Mouse (Mus musculus): Measurements from ENCODE around the gene Nedd9. TPM values are rescaled to one million over a fixed set of nuclear protein-coding genes. Genes with fewer than 3 reads are reported as not detected.

Gene Nedd9
- total and polyA plus RNA-seq, 3 experiments = 41.3 to 48.7 (median 42.5) TPM

DNA sequence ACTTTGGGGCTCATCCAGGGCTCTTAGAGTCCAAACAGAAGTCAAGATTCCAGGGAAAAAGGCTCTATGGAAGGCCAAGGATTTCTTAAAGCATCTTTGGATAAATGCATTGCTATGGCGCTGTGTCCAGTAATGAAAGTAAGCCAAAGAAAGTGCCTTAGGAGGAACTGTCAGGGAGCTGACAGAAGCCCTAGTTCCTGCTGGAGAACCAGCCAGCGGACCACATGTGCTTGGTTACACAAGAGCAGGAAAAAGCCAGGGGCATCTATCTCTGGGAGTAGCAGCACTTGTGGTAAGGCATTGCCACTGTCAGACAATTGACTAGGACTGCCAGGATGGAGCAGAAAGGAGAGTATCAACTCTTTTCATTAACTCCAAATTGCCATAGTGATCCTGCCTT, 49.8 kb downstream of the Nedd9 start:
- TF ChIP-seq KAT2A (IDR thresholded peaks at IDR 0.05; ENCODE audit: insufficient replicate concordance, low read length) (no peak), MAZ (IDR thresholded peaks at IDR 0.05; ENCODE audit: low read depth, low read length) (no peak)
- in situ Hi-C loops (cut with MboI; ENCODE audit: low pct_ligation_motif_present, low pct_unique_long_range_greater_than_20kb, low sequenced_read_pairs) (no loop called here), dilution Hi-C loops (cut with MboI; ENCODE audit: extremely low pct_ligation_motif_present, extremely low pct_unique_long_range_greater_than_20kb, low sequenced_read_pairs) (no loop called here)
- H3K27ac ChIP-seq (ENCODE audit: insufficient read depth, low read depth) = no peak overlapping the region
- peaks cover 30 to 81% of the 10 kb centered on the region in 2 experiments for H3K36me3 ChIP-seq (replicated peaks in 1 of 2; ENCODE audit: control insufficient read depth in 1 of 2, insufficient read depth in 1 of 2, low read length in 1 of 2)
- DNase-seq (ENCODE audit: extremely low read depth) = no peak
- peaks cover 6% of the 10 kb centered on the region for H3K9me3 ChIP-seq (replicated peaks; ENCODE audit: low read length)
- H3K27me3 ChIP-seq (replicated peaks) = no peaks in the 10 kb centered on the region
- no peak overlapping the region for H3K4me3 ChIP-seq (replicated peaks in 1 of 3; ENCODE audit: low read depth in 2 of 3, low read length in 2 of 3, poor library complexity in 1 of 3)
- no peaks in the 10 kb centered on the region; the same call in 1 of the 2 replicates for H3K79me2 ChIP-seq (replicated peaks; ENCODE audit: control insufficient read depth, extremely low read depth, insufficient read depth, poor library complexity, severe bottlenecking)
- H3K9ac ChIP-seq (ENCODE audit: insufficient read depth, low read depth) = no peak overlapping the region
- H3K4me2 ChIP-seq (ENCODE audit: insufficient read depth, low read depth, poor library complexity, severe bottlenecking) = no peak overlapping the region
- H3K4me1 ChIP-seq (ENCODE audit: control insufficient read depth in 1 of 2, insufficient read depth in 2 of 2) = peaks cover 2 to 45% of the 10 kb centered on the region in 2 experiments; a peak in 2 of 4 replicates

DNA sequence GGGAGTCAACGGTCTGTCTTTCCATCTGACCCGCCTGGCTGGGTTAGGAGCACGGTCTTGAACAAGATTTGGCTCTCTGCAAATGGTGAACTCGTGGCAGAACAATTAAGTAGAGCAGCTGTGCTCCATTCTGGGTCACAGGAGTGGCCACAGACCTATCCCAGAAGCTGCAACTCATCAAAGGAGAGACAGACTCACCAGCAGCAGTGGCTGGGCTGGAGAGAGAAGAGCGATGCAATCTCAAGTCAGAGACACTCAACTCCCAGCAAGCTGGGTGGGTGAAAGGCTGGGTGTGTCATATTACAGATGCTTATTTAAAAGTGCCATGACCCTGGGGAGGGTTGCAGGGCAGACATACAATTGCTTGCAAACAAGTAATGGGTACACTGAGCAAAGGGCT, 50.4 kb downstream of the Nedd9 start:
- Histone ChIP-seq H3K4me2 (ENCODE audit: insufficient read depth, low read depth, poor library complexity, severe bottlenecking) (no peak overlapping the region), H3K9ac (ENCODE audit: insufficient read depth, low read depth) (peak overlapping the region; percentile 18; the same call in 1 of the 2 replicates), H3K27ac (ENCODE audit: insufficient read depth, low read depth) (no peak overlapping the region), H3K9me3 (replicated peaks; ENCODE audit: low read length) (peaks cover 6% of the 10 kb centered on the region), H3K4me1 (ENCODE audit: control insufficient read depth in 1 of 2, insufficient read depth in 2 of 2) (peaks cover 2 to 45% of the 10 kb centered on the region in 2 experiments; a peak in 2 of 4 replicates), H3K27me3 (replicated peaks) (no peaks in the 10 kb centered on the region), H3K79me2 (replicated peaks; ENCODE audit: control insufficient read depth, extremely low read depth, insufficient read depth, poor library complexity, severe bottlenecking) (no peaks in the 10 kb centered on the region), H3K36me3 (replicated peaks in 1 of 2; ENCODE audit: control insufficient read depth in 1 of 2, insufficient read depth in 1 of 2, low read length in 1 of 2) (peaks cover 35 to 85% of the 10 kb centered on the region in 2 experiments), H3K4me3 (replicated peaks in 1 of 3; ENCODE audit: low read depth in 2 of 3, low read length in 2 of 3, poor library complexity in 1 of 3) (no peak overlapping the region)
- DNase-seq (ENCODE audit: extremely low read depth) = no peak
- dilution Hi-C loops (cut with MboI; ENCODE audit: extremely low pct_ligation_motif_present, extremely low pct_unique_long_range_greater_than_20kb, low sequenced_read_pairs) (no loop called here), in situ Hi-C loops (cut with MboI; ENCODE audit: low pct_ligation_motif_present, low pct_unique_long_range_greater_than_20kb, low sequenced_read_pairs) (no loop called here)
- TF ChIP-seq ETS1 (conservative IDR thresholded peaks at IDR 0.05; ENCODE audit: low read depth, low read length) (no peak), MEF2A (IDR thresholded peaks at IDR 0.05; ENCODE audit: borderline replicate concordance, low read depth, low read length) (no peak), USF1 (IDR thresholded peaks at IDR 0.05; ENCODE audit: low read depth, low read length) (no peak), SIN3A (IDR thresholded peaks at IDR 0.05; ENCODE audit: low read length) (no peak), EP300 (IDR thresholded peaks at IDR 0.05; ENCODE audit: low read length) (no peak), TBP (conservative IDR thresholded peaks at IDR 0.05; ENCODE audit: low read depth, low read length) (no peak), GABPA (IDR thresholded peaks at IDR 0.05; ENCODE audit: insufficient replicate concordance, low read depth, low read length) (no peak), E2F4 (IDR thresholded peaks at IDR 0.05; ENCODE audit: insufficient replicate concordance, low read depth, low read length) (no peak), MAFK (IDR thresholded peaks at IDR 0.05; ENCODE audit: insufficient replicate concordance, low read length) (no peak), HCFC1 (IDR thresholded peaks at IDR 0.05; ENCODE audit: low read depth, low read length) (no peak), PAX5 (IDR thresholded peaks at IDR 0.05; ENCODE audit: low read length) (no peak), ZNF384 (IDR thresholded peaks at IDR 0.05; ENCODE audit: low read depth, low read length) (no peak), CHD2 (IDR thresholded peaks at IDR 0.05; ENCODE audit: low read length) (no peak), MAZ (IDR thresholded peaks at IDR 0.05; ENCODE audit: low read depth, low read length) (no peak), UBTF (IDR thresholded peaks at IDR 0.05; ENCODE audit: low read depth, low read length) (no peak), KAT2A (IDR thresholded peaks at IDR 0.05; ENCODE audit: insufficient replicate concordance, low read length) (no peak), IRF4 (IDR thresholded peaks at IDR 0.05; ENCODE audit: low read depth, low read length) (no peak), BHLHE40 (IDR thresholded peaks at IDR 0.05; ENCODE audit: low read depth, low read length) (no peak), CHD1 (IDR thresholded peaks at IDR 0.05; ENCODE audit: low read depth, low read length) (no peak), SMC3 (IDR thresholded peaks at IDR 0.05; ENCODE audit: low read depth, low read length) (no peak)
